21 mouse cellular contexts compared by ENCODE assay signal in genomic region chr19:10078392-10078791, GRCm38 (mm10). TPM values are rescaled to one million over a fixed set of nuclear protein-coding genes. Genes with fewer than 3 reads are reported as not detected.
"Had no signal": no experiment of that assay in that cellular context is flagged by ENCODE, and none has a peak within 500 bp of the region (broad histone marks: within the 10 kb centered on the region; RNA-seq: fewer than 3 reads in every experiment).

No protein-coding gene starts in this region.

- H3K4me1 ChIP-seq: liver, embryonic 15.5 days; lung, embryonic 15.5 days; midbrain, embryonic 12.5 days; neural tube, embryonic 12.5 days; stomach, embryonic 15.5 days had no signal

- H3K9me3 ChIP-seq: liver, embryonic 15.5 days; lung, embryonic 15.5 days; midbrain, embryonic 12.5 days; neural tube, embryonic 12.5 days; stomach, embryonic 15.5 days had no signal

- H3K27me3 ChIP-seq: liver, embryonic 15.5 days; lung, embryonic 15.5 days; megakaryocyte, embryonic 14.5 days; midbrain, embryonic 12.5 days; neural tube, embryonic 12.5 days; stomach, embryonic 15.5 days had no signal

- H3K4me3 ChIP-seq: liver, embryonic 15.5 days; lung, embryonic 15.5 days; megakaryocyte, embryonic 14.5 days; midbrain, embryonic 12.5 days; neural tube, embryonic 12.5 days; stomach, embryonic 15.5 days had no signal

- DNase-seq: liver, postnatal 0 days; lung, adult 2 months; lung, postnatal 14 days; lung, postnatal 36 days; midbrain, embryonic 14.5 days; right cerebral cortex, postnatal 14 days; thymus, adult 18-20 months; thymus, postnatal 14 days; thymus, postnatal 36 days had no signal

- H3K27ac ChIP-seq: liver, embryonic 15.5 days; lung, embryonic 15.5 days; macrophage; midbrain, embryonic 12.5 days; neural tube, embryonic 12.5 days; stomach, embryonic 15.5 days; stomach, postnatal 0 days had no signal

- H3K9ac ChIP-seq: liver, embryonic 15.5 days; liver, postnatal 0 days; lung, embryonic 15.5 days; midbrain, embryonic 12.5 days; neural tube, embryonic 12.5 days; stomach, embryonic 15.5 days had no signal

- ATAC-seq: liver, postnatal 0 days; lung, postnatal 0 days; midbrain, embryonic 16.5 days had no signal

- H3K4me2 ChIP-seq: liver, embryonic 15.5 days; lung, embryonic 15.5 days; midbrain, embryonic 12.5 days; neural tube, embryonic 12.5 days; stomach, embryonic 15.5 days had no signal

RNA-seq across cellular contexts. Expression of gene Fads3, which starts 37.0 kb away (rescaled TPM):
- total RNA-seq: monocyte, adult 5-6 weeks; neutrophil, adult 5-6 weeks had no signal
